Mouse (Mus musculus) CH12.LX (cell line): ENCODE data around the gene Itga9. TPM values are rescaled to one million over a fixed set of nuclear protein-coding genes. Genes with fewer than 3 reads are reported as not detected.

Experiments
- DNase-seq: peaks from one replicate; pipeline ENCODE4 v3.0.0-alpha.2; 2013; ENCODE audit errors: extremely low read depth
- H3K27ac ChIP-seq: 2 replicates; pipeline ENCODE4 v1.5.1; 2012; ENCODE audit warnings: low read depth, mild to moderate bottlenecking, control low read depth, moderate library complexity; ENCODE audit not compliant: insufficient read depth
- H3K27me3 ChIP-seq: replicated peaks from 2 replicates; pipeline ENCODE3; 2012; ENCODE audit warnings: inconsistent platforms
- H3K36me3 ChIP-seq, 2 experiments: replicated peaks in 1 of 2; 2 replicates each; pipeline versions ENCODE3 to v1.6.1; 2012; ENCODE audit warnings: inconsistent platforms in 1 of 2, low read length in 1 of 2, mild to moderate bottlenecking in 1 of 2, mixed read lengths in 1 of 2, moderate library complexity in 1 of 2; ENCODE audit not compliant: control insufficient read depth in 1 of 2, insufficient read depth in 1 of 2
- H3K4me1 ChIP-seq, 2 experiments: 2 replicates each; pipeline ENCODE4 v1.6.1; 2012; ENCODE audit warnings: inconsistent platforms in 1 of 2, moderate library complexity in 1 of 2; ENCODE audit not compliant: insufficient read depth in 2 of 2, control insufficient read depth in 1 of 2
- H3K4me2 ChIP-seq: 2 replicates; pipeline ENCODE4 v1.6.1; 2012; ENCODE audit warnings: low read depth, mild to moderate bottlenecking, control low read depth; ENCODE audit not compliant: poor library complexity, insufficient read depth, severe bottlenecking
- H3K4me3 ChIP-seq, 3 experiments: fragments of 150-350 bp in 1 of 3; sonication (generic) in 1 of 3; replicated peaks in 1 of 3; 2 replicates each; pipeline versions ENCODE3 to v1.5.1; 2011 to 2012; ENCODE audit warnings: low read depth in 2 of 3, low read length in 2 of 3, mild to moderate bottlenecking in 2 of 3, moderate library complexity in 2 of 3, control low read depth in 1 of 3, improper control_type of control experiment in 1 of 3, inconsistent platforms in 1 of 3, mixed read lengths in 1 of 3; ENCODE audit not compliant: poor library complexity in 1 of 3
- H3K79me2 ChIP-seq: replicated peaks from 2 replicates; pipeline ENCODE4 v1.6.1; 2012; ENCODE audit warnings: mild to moderate bottlenecking, moderate library complexity; ENCODE audit not compliant: control insufficient read depth, poor library complexity, insufficient read depth, severe bottlenecking; ENCODE audit errors: extremely low read depth
- H3K9ac ChIP-seq: 2 replicates; pipeline ENCODE4 v1.6.1; 2012; ENCODE audit warnings: low read depth, mild to moderate bottlenecking, control low read depth, moderate library complexity; ENCODE audit not compliant: insufficient read depth
- H3K9me3 ChIP-seq: replicated peaks from 2 replicates; pipeline ENCODE3; 2012; ENCODE audit warnings: low read length, inconsistent platforms, mixed read lengths
- CHD1 ChIP-seq: IDR thresholded peaks from 2 replicates; pipeline ENCODE4 v1.6.1; 2012; ENCODE audit warnings: low read depth, low read length, improper control_type of control experiment, inconsistent platforms
- CHD2 ChIP-seq: IDR thresholded peaks from 2 replicates; pipeline ENCODE4 v1.6.1; 2011; ENCODE audit warnings: low read length, improper control_type of control experiment
- CTCF ChIP-seq, 2 experiments: IDR thresholded peaks in 1 of 2; conservative IDR thresholded peaks in 1 of 2; 2 replicates each; pipeline ENCODE4 v1.5.1; 2011 to 2012; ENCODE audit warnings: low read depth in 2 of 2, low read length in 2 of 2, improper control_type of control experiment in 1 of 2, inconsistent platforms in 1 of 2, mild to moderate bottlenecking in 1 of 2, moderate library complexity in 1 of 2
- ELF1 ChIP-seq: IDR thresholded peaks from 2 replicates; pipeline ENCODE4 v1.6.1; 2014; ENCODE audit warnings: low read depth, mild to moderate bottlenecking, inconsistent platforms, low read length, improper control_type of control experiment
- EP300 ChIP-seq: IDR thresholded peaks from 2 replicates; pipeline ENCODE4 v1.6.1; 2011; ENCODE audit warnings: low read length, improper control_type of control experiment
- ETS1 ChIP-seq: conservative IDR thresholded peaks from 2 replicates; pipeline ENCODE4 v1.6.1; 2012; ENCODE audit warnings: low read depth, mild to moderate bottlenecking, inconsistent platforms, low read length, improper control_type of control experiment, moderate library complexity
- KAT2A ChIP-seq: IDR thresholded peaks from 2 replicates; pipeline ENCODE4 v1.6.1; 2012; ENCODE audit warnings: low read length, improper control_type of control experiment, inconsistent platforms; ENCODE audit not compliant: insufficient replicate concordance
- MAFK ChIP-seq: IDR thresholded peaks from 2 replicates; pipeline ENCODE4 v1.6.1; 2011; ENCODE audit warnings: low read length, improper control_type of control experiment; ENCODE audit not compliant: insufficient replicate concordance
- MAX ChIP-seq: IDR thresholded peaks from 2 replicates; pipeline ENCODE4 v1.6.1; 2011; ENCODE audit warnings: low read length, improper control_type of control experiment
- MAZ ChIP-seq: IDR thresholded peaks from 2 replicates; pipeline ENCODE4 v1.6.1; 2012; ENCODE audit warnings: low read depth, mild to moderate bottlenecking, inconsistent platforms, low read length, improper control_type of control experiment, moderate library complexity
- MEF2A ChIP-seq: IDR thresholded peaks from 2 replicates; pipeline ENCODE4 v1.6.1; 2014; ENCODE audit warnings: low read depth, mild to moderate bottlenecking, inconsistent platforms, low read length, improper control_type of control experiment, borderline replicate concordance
- NELFE ChIP-seq: IDR thresholded peaks from 2 replicates; pipeline ENCODE4 v1.6.1; 2011; ENCODE audit warnings: low read depth, low read length, improper control_type of control experiment
- POLR2A ChIP-seq: IDR thresholded peaks from 2 replicates; pipeline ENCODE4 v1.6.1; 2011; ENCODE audit warnings: low read depth, mild to moderate bottlenecking, improper control_type of control experiment, low read length
- RAD21 ChIP-seq: IDR thresholded peaks from 2 replicates; pipeline ENCODE4 v1.6.1; 2011; ENCODE audit warnings: low read depth, mild to moderate bottlenecking, low read length, improper control_type of control experiment, moderate library complexity
- RCOR1 ChIP-seq: conservative IDR thresholded peaks from 2 replicates; pipeline ENCODE4 v1.6.1; 2012; ENCODE audit warnings: low read depth, mild to moderate bottlenecking, inconsistent platforms, low read length, improper control_type of control experiment
- SMC3 ChIP-seq: IDR thresholded peaks from 2 replicates; pipeline ENCODE4 v1.6.1; 2011; ENCODE audit warnings: low read depth, low read length, improper control_type of control experiment
- USF1 ChIP-seq: IDR thresholded peaks from 2 replicates; pipeline ENCODE4 v1.6.1; 2014; ENCODE audit warnings: low read depth, mild to moderate bottlenecking, inconsistent platforms, low read length, improper control_type of control experiment
- ZC3H11A ChIP-seq: IDR thresholded peaks from 2 replicates; pipeline ENCODE4 v1.6.1; 2012; ENCODE audit warnings: low read depth, mild to moderate bottlenecking, inconsistent platforms, low read length, improper control_type of control experiment
- ZKSCAN1 ChIP-seq: IDR thresholded peaks from 2 replicates; pipeline ENCODE4 v1.6.1; 2012; ENCODE audit warnings: low read depth, inconsistent platforms, low read length, improper control_type of control experiment, borderline replicate concordance
- dilution Hi-C: fragments of 300-500 bp; cut with MboI; formaldehyde crosslinking; loops from 2 replicates; pipeline ENCODE4 v1.14.3; 2020; ENCODE audit warnings: low sequenced_read_pairs; ENCODE audit not compliant: extremely low pct_unique_long_range_greater_than_20kb, extremely low pct_ligation_motif_present
- in situ Hi-C: fragments of 300-500 bp; cut with MboI; formaldehyde crosslinking; loops from 3 replicates; pipeline ENCODE4 v1.14.3; 2019; ENCODE audit warnings: low sequenced_read_pairs, low pct_ligation_motif_present, low pct_unique_long_range_greater_than_20kb, mixed read lengths
- polyA plus RNA-seq: library from polyadenylated mRNA; unstranded; fragments of >175 nt; gene quantifications from 2 replicates; pipeline ENCODE4 v1.2.1, GENCODE M21; 2012; ENCODE audit warnings: low read depth; ENCODE audit not compliant: insufficient read length
- total RNA-seq, 2 experiments: library from RNA; depleted of rRNA; stranded (reverse); fragments of 300-350 nt in 1 of 2; fragments of >200 nt in 1 of 2; gene quantifications; 2 replicates each; pipeline ENCODE4 v1.2.3; 2012 to 2014

Gene Itga9
- total and polyA plus RNA-seq, 3 experiments: 0.19 TPM; not detected in 2

DNA sequence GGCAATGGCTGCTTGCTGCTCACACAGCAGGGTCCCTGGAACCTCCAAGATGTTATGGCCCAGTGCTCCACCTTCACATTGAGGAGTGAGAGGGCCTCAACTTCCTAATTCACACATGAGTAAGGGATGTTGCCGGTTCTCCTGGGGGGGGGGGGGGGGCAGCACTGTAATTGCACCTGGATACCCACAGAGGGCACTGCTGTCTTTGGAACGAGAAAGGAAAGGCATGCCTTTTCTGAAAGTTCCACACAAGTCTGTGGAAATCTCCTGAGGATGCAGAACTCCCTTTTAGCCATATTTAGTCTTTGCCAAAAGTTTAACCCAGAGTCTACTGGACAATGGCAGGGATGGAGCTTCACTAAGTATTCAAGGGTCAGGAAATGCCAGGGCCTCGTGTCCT, 17.2 kb upstream of the Itga9 start:
- H3K9ac ChIP-seq: no peak overlapping the region
- peaks cover 0 to 13% of the 10 kb centered on the region in 2 experiments; a peak in 2 of 4 replicates for H3K4me1 ChIP-seq
- H3K4me2 ChIP-seq: no peak overlapping the region
- no peak overlapping the region for H3K4me3 ChIP-seq
- no peaks in the 10 kb centered on the region for H3K27me3 ChIP-seq
- TF ChIP-seq USF1: no peak
- peak; percentile 28 to 59; a peak in 3 of 4 replicates for TF ChIP-seq CTCF (conservative IDR thresholded peaks at IDR 0.05 in 1 of 2, IDR thresholded peaks at IDR 0.05 in 1 of 2; ENCODE audit: low read depth in 2 of 2, low read length in 2 of 2)
- TF ChIP-seq CHD2: no peak
- TF ChIP-seq MAX: no peak
- TF ChIP-seq ETS1: no peak
- TF ChIP-seq EP300: no peak
- peak; percentile 44 for TF ChIP-seq SMC3
- TF ChIP-seq MAZ: no peak
- TF ChIP-seq RAD21: peak; percentile 62
- no peak for TF ChIP-seq MAFK
- dilution Hi-C loops: no loop called here
- H3K27ac ChIP-seq: no peak overlapping the region
- peaks cover 0 to 20% of the 10 kb centered on the region in 2 experiments for H3K36me3 ChIP-seq
- no peaks in the 10 kb centered on the region for H3K79me2 ChIP-seq
- in situ Hi-C loops: loop anchor here (25.0 kb wide), 2 partner anchors 323 to 473 kb away; partner anchors contain the start of gene Vill
- no peak for DNase-seq
- no peaks in the 10 kb centered on the region for H3K9me3 ChIP-seq

DNA sequence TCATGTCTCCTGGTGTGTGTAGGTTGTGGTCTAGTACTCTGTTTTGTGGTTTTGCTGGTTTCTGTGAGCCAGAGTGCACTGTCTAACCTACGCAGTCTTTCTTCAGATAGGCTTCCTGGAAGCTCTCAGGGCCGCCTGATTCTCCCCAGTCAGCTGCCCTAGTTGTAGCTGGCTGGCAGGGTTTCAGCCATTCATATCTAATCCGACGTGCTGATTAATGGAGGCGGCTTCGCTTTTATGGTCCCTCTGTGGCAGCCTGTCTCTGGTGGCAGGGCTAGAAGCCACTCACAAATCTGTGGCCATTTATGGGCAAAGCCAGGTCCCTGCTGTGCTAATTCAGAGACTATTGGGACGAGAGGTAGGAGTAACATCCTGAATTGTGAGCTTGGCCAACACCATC, 16.3 kb upstream of the Itga9 start:
- Histone ChIP-seq H3K9ac (no peak overlapping the region), H3K4me3 (no peak overlapping the region), H3K9me3 (no peaks in the 10 kb centered on the region), H3K27me3 (no peaks in the 10 kb centered on the region), H3K79me2 (no peaks in the 10 kb centered on the region), H3K36me3 (peaks cover 0 to 16% of the 10 kb centered on the region in 2 experiments), H3K4me2 (no peak overlapping the region), H3K4me1 (peaks cover 0 to 3% of the 10 kb centered on the region in 2 experiments; a peak in 2 of 4 replicates), H3K27ac (no peak overlapping the region)
- no peak for DNase-seq
- dilution Hi-C loops (no loop called here), in situ Hi-C loops (loop anchor here (25.0 kb wide), 2 partner anchors 322 to 472 kb away; partner anchors contain the start of gene Vill)
- no peak for TF ChIP-seq ZC3H11A
- no peak for TF ChIP-seq ELF1

DNA sequence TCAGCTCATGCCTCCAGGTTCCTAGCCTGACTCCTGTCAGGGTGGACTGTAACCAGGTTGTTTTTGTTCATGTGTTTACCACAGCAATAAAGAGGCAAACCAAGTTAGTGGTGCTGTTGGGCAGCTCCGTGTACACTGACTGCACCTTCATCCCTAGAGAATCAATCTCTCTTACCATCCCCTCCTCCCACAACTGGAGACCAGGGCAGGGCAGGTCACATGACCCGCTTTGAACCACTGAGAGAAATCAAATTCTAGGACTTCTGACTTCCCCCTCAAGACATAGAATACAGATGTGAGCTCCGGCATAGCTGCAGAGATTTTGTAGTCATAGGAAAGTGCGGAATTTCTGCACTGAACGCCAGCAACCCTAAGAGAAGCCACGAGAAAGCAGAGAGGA, 14.9 kb upstream of the Itga9 start:
- no peaks in the 10 kb centered on the region for H3K9me3 ChIP-seq
- in situ Hi-C loops: loop anchor here (25.0 kb wide), 2 partner anchors 321 to 471 kb away; partner anchors contain the start of gene Vill
- no peaks in the 10 kb centered on the region for H3K4me1 ChIP-seq
- H3K27me3 ChIP-seq: no peaks in the 10 kb centered on the region
- TF ChIP-seq CHD1 (no peak), MAFK (no peak), MAX (no peak), NELFE (no peak), SMC3 (no peak), CHD2 (no peak), ZKSCAN1 (no peak), RCOR1 (no peak), KAT2A (no peak), MEF2A (no peak), POLR2A (no peak), RAD21 (no peak), ZC3H11A (no peak)
- H3K27ac ChIP-seq: no peak overlapping the region
- no peak overlapping the region for H3K4me2 ChIP-seq
- no peak overlapping the region for H3K9ac ChIP-seq
- peaks cover 0 to 6% of the 10 kb centered on the region in 2 experiments for H3K36me3 ChIP-seq
- no peak for DNase-seq
- no peak overlapping the region for H3K4me3 ChIP-seq
- no peaks in the 10 kb centered on the region for H3K79me2 ChIP-seq
- dilution Hi-C loops: no loop called here
